Mouse (Mus musculus): ENCODE measurements around the gene A3galt2. TPM values are rescaled to one million over a fixed set of nuclear protein-coding genes. Genes with fewer than 3 reads are reported as not detected.
A peak's percentile ranks its signal among the peaks of the same experiment; 100 is the strongest.

The A3galt2 gene
- polyA plus RNA-seq (2014; fragmentation: Nextera tagmentation; extraction: Ambion mirVana) = 0.20 and 0.27 TPM in 2 replicates

DNA sequence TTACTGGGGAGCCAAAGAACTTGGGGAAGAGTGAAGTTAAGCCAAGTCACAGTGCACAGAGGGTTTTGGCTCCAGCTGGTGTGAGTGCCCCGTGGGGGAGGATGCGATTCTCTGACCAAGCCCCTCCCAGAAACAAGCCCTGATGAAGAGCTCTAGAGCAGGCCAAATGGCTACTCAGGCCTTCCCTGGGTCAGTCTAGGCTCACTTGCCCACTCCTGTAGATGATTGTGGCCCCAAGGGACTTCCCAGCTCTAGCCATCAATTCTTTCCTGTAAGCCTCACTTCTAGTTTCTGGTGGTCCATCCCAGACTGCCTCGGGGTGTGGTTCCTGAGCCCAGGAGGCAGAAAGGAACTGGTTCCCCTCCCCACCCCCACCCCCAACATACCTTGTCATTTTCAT, at the start of gene A3galt2:
TSS of gene A3galt2 (plus strand) at position 301 of the 400 bp plus-strand sequence.
- Histone ChIP-seq H3K27ac (ENCODE audit: low read length) (no peak within 1 kb of the TSS), H3K9ac (replicated peaks; ENCODE audit: low read depth, low read length) (no peak within 1 kb of the TSS), H3K9me3 (ENCODE audit: control insufficient read depth, low read depth, low read length) (no peaks in the 10 kb centered on the region), H3K36me3 (ENCODE audit: control insufficient read depth, insufficient read depth, low read length) (peaks cover 25% of the 10 kb centered on the region), H3K27me3 (ENCODE audit: control insufficient read depth, insufficient read depth, low read length) (no peaks in the 10 kb centered on the region), H3K4me3 (ENCODE audit: low read depth, low read length) (no peak within 1 kb of the TSS), H3K4me1 (ENCODE audit: control insufficient read depth, insufficient read depth, low read length) (no peaks in the 10 kb centered on the region), H3K4me2 (replicated peaks; ENCODE audit: low read depth, low read length) (no peak within 1 kb of the TSS)
- ATAC-seq (ENCODE audit: insufficient number of reproducible peaks, insufficient read depth, low FRiP score, low read depth) = no peak
- 63% methylated on average over 3 of the region's 3 CpGs for WGBS

GRCm38 (mm10) chr4:128706626-128707025, 48.5 kb upstream of the A3galt2 start:
- no peaks in the 10 kb centered on the region for H3K27me3 ChIP-seq (ENCODE audit: control insufficient read depth, insufficient read depth, low read length)
- no peak overlapping the region for H3K4me3 ChIP-seq (ENCODE audit: low read depth, low read length)
- WGBS = 7% methylated on average over 9 of the region's 9 CpGs
- peaks cover 4% of the 10 kb centered on the region for H3K4me1 ChIP-seq (ENCODE audit: control insufficient read depth, insufficient read depth, low read length)
- H3K9ac ChIP-seq (replicated peaks; ENCODE audit: low read depth, low read length) = no peak overlapping the region
- peak; percentile 39; the same call in 1 of the 2 replicates for ATAC-seq (ENCODE audit: insufficient number of reproducible peaks, insufficient read depth, low FRiP score, low read depth)
- H3K36me3 ChIP-seq (ENCODE audit: control insufficient read depth, insufficient read depth, low read length) = no peaks in the 10 kb centered on the region
- no peak overlapping the region for H3K4me2 ChIP-seq (replicated peaks; ENCODE audit: low read depth, low read length)
- H3K27ac ChIP-seq (ENCODE audit: low read length) = no peak overlapping the region
- H3K9me3 ChIP-seq (ENCODE audit: control insufficient read depth, low read depth, low read length) = no peaks in the 10 kb centered on the region

- Histone ChIP-seq H3K4me2 (replicated peaks; ENCODE audit: low read depth, low read length) (no peak overlapping the region), H3K4me3 (ENCODE audit: low read depth, low read length) (no peak overlapping the region), H3K9ac (replicated peaks; ENCODE audit: low read depth, low read length) (no peak overlapping the region), H3K27me3 (ENCODE audit: control insufficient read depth, insufficient read depth, low read length) (no peaks in the 10 kb centered on the region), H3K36me3 (ENCODE audit: control insufficient read depth, insufficient read depth, low read length) (no peaks in the 10 kb centered on the region), H3K9me3 (ENCODE audit: control insufficient read depth, low read depth, low read length) (no peaks in the 10 kb centered on the region), H3K27ac (ENCODE audit: low read length) (no peak overlapping the region), H3K4me1 (ENCODE audit: control insufficient read depth, insufficient read depth, low read length) (peaks cover 9% of the 10 kb centered on the region)
- 55% methylated on average over 4 of the region's 4 CpGs for WGBS
- no peak for ATAC-seq (ENCODE audit: insufficient number of reproducible peaks, insufficient read depth, low FRiP score, low read depth)
These were observed 47.8 kb upstream of the A3galt2 start for GRCm38 (mm10) chr4:128707384-128707783.

DNA sequence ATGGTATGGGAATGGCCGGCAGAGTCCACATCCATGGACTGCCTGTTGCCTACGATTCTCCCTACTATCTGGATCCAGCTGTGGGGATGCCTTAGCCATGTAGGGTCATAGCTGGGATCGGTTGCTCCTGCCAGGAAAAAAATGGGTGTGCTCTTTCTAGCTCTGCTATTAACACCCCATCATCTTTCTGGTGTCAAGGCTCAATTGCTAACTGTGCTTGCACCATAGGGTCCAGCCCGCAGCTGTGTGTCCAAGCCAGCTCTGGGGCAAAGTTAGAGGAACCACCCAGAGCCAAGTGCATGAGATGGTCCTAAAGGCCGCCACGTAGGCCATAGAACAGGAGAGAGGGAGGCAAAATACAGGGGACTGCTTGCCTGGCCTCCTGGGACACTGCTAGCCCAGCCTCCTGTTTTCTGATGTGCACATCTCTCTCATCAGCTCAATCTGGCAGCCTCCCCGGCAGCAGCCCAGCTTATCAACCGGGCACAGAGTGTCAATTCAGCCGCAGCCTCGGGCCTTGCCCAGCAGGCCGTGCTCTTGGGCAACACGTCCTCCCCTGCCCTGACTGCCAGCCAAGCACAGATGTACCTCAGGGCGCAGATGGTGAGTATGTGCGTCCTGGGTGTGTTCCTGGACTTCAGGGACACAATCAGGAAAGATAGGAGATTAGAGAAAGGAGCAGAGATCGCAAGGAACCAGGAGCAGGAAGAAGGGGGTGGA, 45.9 kb upstream of the A3galt2 start:
- no peaks in the 10 kb centered on the region for H3K27me3 ChIP-seq (ENCODE audit: control insufficient read depth, insufficient read depth, low read length)
- peaks cover 9% of the 10 kb centered on the region for H3K4me1 ChIP-seq (ENCODE audit: control insufficient read depth, insufficient read depth, low read length)
- no peak overlapping the region for H3K4me2 ChIP-seq (replicated peaks; ENCODE audit: low read depth, low read length)
- ATAC-seq (ENCODE audit: insufficient number of reproducible peaks, insufficient read depth, low FRiP score, low read depth) = no peak
- no peak overlapping the region for H3K4me3 ChIP-seq (ENCODE audit: low read depth, low read length)
- 81% methylated on average over 15 of the region's 15 CpGs for WGBS
- H3K27ac ChIP-seq (ENCODE audit: low read length) = no peak overlapping the region
- no peaks in the 10 kb centered on the region for H3K9me3 ChIP-seq (ENCODE audit: control insufficient read depth, low read depth, low read length)
- H3K9ac ChIP-seq (replicated peaks; ENCODE audit: low read depth, low read length) = no peak overlapping the region
- no peaks in the 10 kb centered on the region for H3K36me3 ChIP-seq (ENCODE audit: control insufficient read depth, insufficient read depth, low read length)

DNA sequence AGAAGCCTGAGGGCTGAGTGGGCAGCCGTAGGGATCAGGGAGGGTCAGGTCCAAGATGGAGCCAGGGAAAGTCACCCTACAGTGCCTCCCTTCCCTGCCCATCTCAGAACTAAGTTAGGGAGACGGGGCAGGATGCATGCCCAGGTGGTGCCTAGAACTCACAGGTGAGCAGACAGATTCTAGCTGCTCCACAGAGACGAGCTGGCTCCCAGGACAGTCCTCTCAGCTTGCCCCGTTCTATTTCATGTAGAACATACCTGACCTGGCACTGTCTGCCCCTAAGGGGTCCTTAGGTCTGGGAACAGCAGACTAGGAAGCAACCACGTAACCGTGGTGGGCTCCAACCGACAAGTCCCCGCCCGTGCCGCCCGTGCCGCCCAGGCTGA, 45.4 kb upstream of the A3galt2 start:
- no peaks in the 10 kb centered on the region for H3K27me3 ChIP-seq (ENCODE audit: control insufficient read depth, insufficient read depth, low read length)

DNA sequence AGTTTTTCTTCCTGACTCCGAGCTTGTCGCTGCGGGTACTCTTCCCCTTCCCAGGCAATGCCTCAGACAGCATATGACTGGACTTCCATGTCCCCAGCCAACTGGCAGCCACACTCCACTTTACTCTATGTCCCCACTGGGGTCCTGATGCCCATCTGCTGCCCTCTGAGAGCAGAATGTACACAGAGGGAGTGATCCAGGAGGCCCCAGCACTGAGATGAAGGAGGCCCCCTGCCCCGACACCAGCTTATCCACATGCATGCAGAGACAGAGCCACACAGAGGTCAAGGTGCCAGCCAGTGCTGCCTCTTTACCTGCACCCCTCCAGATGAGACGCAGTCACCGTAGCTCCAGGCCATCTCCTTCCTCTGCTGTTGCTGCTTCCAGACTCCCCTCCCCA, 44.9 kb upstream of the A3galt2 start:
- ATAC-seq (ENCODE audit: insufficient number of reproducible peaks, insufficient read depth, low FRiP score, low read depth) = no peak
- Histone ChIP-seq H3K9ac (replicated peaks; ENCODE audit: low read depth, low read length) (no peak overlapping the region), H3K9me3 (ENCODE audit: control insufficient read depth, low read depth, low read length) (no peaks in the 10 kb centered on the region)

More for the DNA sequence above, 45.4 kb upstream of the A3galt2 start:
- 91% methylated on average over 12 of the region's 12 CpGs for WGBS
- Histone ChIP-seq H3K4me3 (ENCODE audit: low read depth, low read length) (no peak overlapping the region), H3K9ac (replicated peaks; ENCODE audit: low read depth, low read length) (no peak overlapping the region), H3K36me3 (ENCODE audit: control insufficient read depth, insufficient read depth, low read length) (no peaks in the 10 kb centered on the region), H3K4me2 (replicated peaks; ENCODE audit: low read depth, low read length) (no peak overlapping the region), H3K27ac (ENCODE audit: low read length) (no peak overlapping the region), H3K9me3 (ENCODE audit: control insufficient read depth, low read depth, low read length) (no peaks in the 10 kb centered on the region), H3K4me1 (ENCODE audit: control insufficient read depth, insufficient read depth, low read length) (peaks cover 14% of the 10 kb centered on the region)
- ATAC-seq (ENCODE audit: insufficient number of reproducible peaks, insufficient read depth, low FRiP score, low read depth) = no peak

DNA sequence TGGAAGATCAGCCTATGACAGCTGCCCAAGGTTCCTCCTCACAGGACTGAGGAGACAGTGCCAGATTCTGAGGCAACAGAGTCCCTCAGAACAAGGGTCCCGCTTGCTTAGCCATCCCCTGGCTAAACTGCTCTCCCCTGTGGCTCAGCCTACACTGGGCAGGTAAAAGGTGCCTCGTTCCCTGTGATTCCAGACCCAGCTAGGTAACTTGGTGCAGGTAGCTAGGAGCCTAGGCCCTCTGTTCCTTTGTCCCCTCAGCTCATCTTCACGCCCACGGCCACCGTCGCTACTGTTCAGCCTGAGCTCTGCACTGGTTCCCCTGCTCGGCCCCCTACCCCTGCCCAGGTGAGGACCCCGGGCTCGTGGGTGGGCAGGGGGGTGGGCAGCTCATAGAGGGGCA, 44.4 kb upstream of the A3galt2 start:
- Histone ChIP-seq H3K36me3 (ENCODE audit: control insufficient read depth, insufficient read depth, low read length) (no peaks in the 10 kb centered on the region), H3K4me2 (replicated peaks; ENCODE audit: low read depth, low read length) (no peak overlapping the region), H3K4me1 (ENCODE audit: control insufficient read depth, insufficient read depth, low read length) (peaks cover 24% of the 10 kb centered on the region), H3K4me3 (ENCODE audit: low read depth, low read length) (no peak overlapping the region), H3K9me3 (ENCODE audit: control insufficient read depth, low read depth, low read length) (no peaks in the 10 kb centered on the region), H3K9ac (replicated peaks; ENCODE audit: low read depth, low read length) (no peak overlapping the region), H3K27me3 (ENCODE audit: control insufficient read depth, insufficient read depth, low read length) (no peaks in the 10 kb centered on the region), H3K27ac (ENCODE audit: low read length) (no peak overlapping the region)
- WGBS = 71% methylated on average over 9 of the region's 9 CpGs
- no peak for ATAC-seq (ENCODE audit: insufficient number of reproducible peaks, insufficient read depth, low FRiP score, low read depth)

More for the DNA sequence above, 44.9 kb upstream of the A3galt2 start:
- no peaks in the 10 kb centered on the region for H3K27me3 ChIP-seq (ENCODE audit: control insufficient read depth, insufficient read depth, low read length)
- H3K4me2 ChIP-seq (replicated peaks; ENCODE audit: low read depth, low read length) = no peak overlapping the region
- H3K27ac ChIP-seq (ENCODE audit: low read length) = no peak overlapping the region
- no peak overlapping the region for H3K4me3 ChIP-seq (ENCODE audit: low read depth, low read length)
- H3K4me1 ChIP-seq (ENCODE audit: control insufficient read depth, insufficient read depth, low read length) = peaks cover 19% of the 10 kb centered on the region
- 94% methylated on average over 6 of the region's 6 CpGs for WGBS
- no peaks in the 10 kb centered on the region for H3K36me3 ChIP-seq (ENCODE audit: control insufficient read depth, insufficient read depth, low read length)

GRCm38 (mm10) chr4:128711455-128712135, 43.6 kb upstream of the A3galt2 start:
- peak; percentile 47 for ATAC-seq (ENCODE audit: insufficient number of reproducible peaks, insufficient read depth, low FRiP score, low read depth)
- 5% methylated on average over 24 of the region's 24 CpGs for WGBS
- H3K27ac ChIP-seq (ENCODE audit: low read length) = peak overlapping the region; percentile 11; the same call in 1 of the 2 replicates

More at GRCm38 (mm10) chr4:128711455-128712135, 43.6 kb upstream of the A3galt2 start:
- H3K9ac ChIP-seq (replicated peaks; ENCODE audit: low read depth, low read length) = no peak overlapping the region
- H3K36me3 ChIP-seq (ENCODE audit: control insufficient read depth, insufficient read depth, low read length) = no peaks in the 10 kb centered on the region
- peak overlapping the region; percentile 35 for H3K4me2 ChIP-seq (replicated peaks; ENCODE audit: low read depth, low read length)
- no peaks in the 10 kb centered on the region for H3K9me3 ChIP-seq (ENCODE audit: control insufficient read depth, low read depth, low read length)
- no peaks in the 10 kb centered on the region for H3K27me3 ChIP-seq (ENCODE audit: control insufficient read depth, insufficient read depth, low read length)
- peak overlapping the region; percentile 4 for H3K4me3 ChIP-seq (ENCODE audit: low read depth, low read length)
- peaks cover 28% of the 10 kb centered on the region for H3K4me1 ChIP-seq (ENCODE audit: control insufficient read depth, insufficient read depth, low read length)
